Mouse (Mus musculus): ENCODE measurements around the gene Homer3. TPM values are rescaled to one million over a fixed set of nuclear protein-coding genes. Genes with fewer than 3 reads are reported as not detected.

Homer3 gene
- polyA plus RNA-seq, 1 experiment = 37.9 TPM

GRCm38 (mm10) chr8:70332878-70333202 is 50.2 kb downstream of the Homer3 start:
- no peak for DNase-seq (ENCODE audit: low spot score)

DNA sequence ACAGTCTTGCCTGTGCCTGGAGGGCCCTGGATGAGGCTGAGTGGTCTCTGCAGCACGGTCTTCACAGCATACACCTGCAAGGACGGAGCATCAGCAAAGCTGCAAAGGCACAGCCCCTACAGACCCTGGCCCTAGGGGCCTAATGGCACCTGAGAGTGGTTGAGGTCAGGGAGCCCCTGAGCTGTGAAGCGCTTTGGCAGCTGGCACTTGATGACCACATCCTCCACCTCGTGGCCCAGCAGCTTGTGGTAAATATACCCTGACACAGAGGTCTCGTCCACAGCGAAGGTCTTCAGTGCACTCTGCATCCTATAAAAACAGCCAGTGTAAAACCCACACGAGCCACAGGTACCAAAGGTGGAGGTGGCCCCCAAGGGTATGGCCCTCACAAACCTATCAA is 56.3 kb downstream of the Homer3 start:
- DNase-seq (ENCODE audit: low spot score) = no peak

- DNase-seq (ENCODE audit: low spot score) = no peak
Measured at GRCm38 (mm10) chr8:70340659-70341058, 58.0 kb downstream of the Homer3 start.

- no peak for DNase-seq (ENCODE audit: low spot score)
Measured at GRCm38 (mm10) chr8:70342007-70342406, 59.4 kb downstream of the Homer3 start.

DNA sequence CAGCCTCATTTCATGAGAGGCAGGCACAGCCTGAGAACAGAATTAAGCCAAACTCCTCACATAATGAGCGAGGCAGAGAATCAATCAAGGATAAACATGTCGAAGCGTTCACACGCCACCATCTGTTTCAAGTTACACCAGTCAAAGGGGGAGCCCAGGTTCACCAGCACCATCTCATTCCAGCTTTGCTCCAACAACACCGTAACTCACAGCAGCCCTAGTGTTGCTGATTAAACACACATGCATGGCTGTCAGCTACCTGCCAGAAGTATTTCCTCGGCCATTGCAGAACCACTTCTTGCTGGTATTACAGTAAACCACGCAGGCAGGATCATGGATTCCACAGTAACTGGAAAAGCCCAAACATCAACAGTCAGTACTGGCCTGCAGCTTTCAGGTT is 60.4 kb downstream of the Homer3 start:
- no peak for DNase-seq (ENCODE audit: low spot score)

- no peak for DNase-seq (ENCODE audit: low spot score)
Measured at GRCm38 (mm10) chr8:70343696-70344095, 61.1 kb downstream of the Homer3 start.

Other genes with a start within 250 kb of the Homer3 start
- 49.6 and 57.8 TPM in 2 replicates for gene Mau2, start 240.1 kb upstream of the Homer3 start, polyA plus RNA-seq (2012; rRNA removed)
- gene Sugp1, start 240.0 kb upstream of the Homer3 start, polyA plus RNA-seq (2012; rRNA removed) = 15.4 and 20.6 TPM in 2 replicates
- 1.8 and 2.5 TPM in 2 replicates for gene Tm6sf2, start 209.9 kb upstream of the Homer3 start, polyA plus RNA-seq (2012; rRNA removed)
- gene Hapln4, start 199.4 kb upstream of the Homer3 start, polyA plus RNA-seq (2012; rRNA removed) = 0.21 TPM in 2 replicates
- 0.12 and 0.18 TPM in 2 replicates for gene Ncan, start 162.0 kb upstream of the Homer3 start, polyA plus RNA-seq (2012; rRNA removed)
- 18.0 and 25.1 TPM in 2 replicates for gene Nr2c2ap, start 151.5 kb upstream of the Homer3 start, polyA plus RNA-seq (2012; rRNA removed)
- 14.8 and 17.3 TPM in 2 replicates for gene Rfxank, start 143.7 kb upstream of the Homer3 start, polyA plus RNA-seq (2012; rRNA removed)
- 73.8 and 74.1 TPM in 2 replicates for gene Borcs8, start 143.3 kb upstream of the Homer3 start, polyA plus RNA-seq (2012; rRNA removed)
- 0.29 and 0.35 TPM in 2 replicates for gene Mef2b, start 143.1 kb upstream of the Homer3 start, polyA plus RNA-seq (2012; rRNA removed)
- gene Tmem161a, start 110.5 kb upstream of the Homer3 start, polyA plus RNA-seq (2012; rRNA removed) = 55.4 and 80.0 TPM in 2 replicates
- 15.5 and 17.9 TPM in 2 replicates for gene Slc25a42, start 70.5 kb upstream of the Homer3 start, polyA plus RNA-seq (2012; rRNA removed)
- gene Sugp2, start 48.6 kb upstream of the Homer3 start, polyA plus RNA-seq (2012; rRNA removed) = 45.4 and 56.1 TPM in 2 replicates
- gene Armc6, start 48.4 kb upstream of the Homer3 start, polyA plus RNA-seq (2012; rRNA removed) = 13.9 and 17.4 TPM in 2 replicates
- gene Ddx49, start 19.7 kb downstream of the Homer3 start, polyA plus RNA-seq (2012; rRNA removed) = 35.1 and 35.2 TPM in 2 replicates
- 211 and 264 TPM in 2 replicates for gene Cope, start 19.7 kb downstream of the Homer3 start, polyA plus RNA-seq (2012; rRNA removed)
- 1.3 and 2.1 TPM in 2 replicates for gene Cers1, start 32.9 kb downstream of the Homer3 start, polyA plus RNA-seq (2012; rRNA removed)
- gene Gdf1, start 47.0 kb downstream of the Homer3 start, polyA plus RNA-seq (2012; rRNA removed) = 0.74 and 1.3 TPM in 2 replicates
- gene Upf1, start 70.5 kb downstream of the Homer3 start, polyA plus RNA-seq (2012; rRNA removed) = 16.4 and 30.5 TPM in 2 replicates
- gene Comp, start 90.7 kb downstream of the Homer3 start, polyA plus RNA-seq (2012; rRNA removed) = 0.22 and 0.23 TPM in 2 replicates
- gene Crtc1, start 156.8 kb downstream of the Homer3 start, polyA plus RNA-seq (2012; rRNA removed) = 7.9 and 11.7 TPM in 2 replicates
- 34.7 and 36.9 TPM in 2 replicates for gene Klhl26, start 194.1 kb downstream of the Homer3 start, polyA plus RNA-seq (2012; rRNA removed)
- 0.08 and 0.28 TPM in 2 replicates for gene Tmem59l, start 204.5 kb downstream of the Homer3 start, polyA plus RNA-seq (2012; rRNA removed)
- 0.40 and 0.41 TPM in 2 replicates for gene Crlf1, start 210.3 kb downstream of the Homer3 start, polyA plus RNA-seq (2012; rRNA removed)
- 119 and 129 TPM in 2 replicates for gene Rex1bd, start 223.9 kb downstream of the Homer3 start, polyA plus RNA-seq (2012; rRNA removed)
- gene Uba52, start 228.0 kb downstream of the Homer3 start, polyA plus RNA-seq (2012; rRNA removed) = 881 and 1,275 TPM in 2 replicates
- 300 and 366 TPM in 2 replicates for gene Fkbp8, start 244.9 kb downstream of the Homer3 start, polyA plus RNA-seq (2012; rRNA removed)
- 73.9 and 74.2 TPM in 2 replicates for gene Kxd1, start 245.1 kb downstream of the Homer3 start, polyA plus RNA-seq (2012; rRNA removed)

Measured in urinary bladder, adult 2 months (tissue).